Mouse (Mus musculus): Measurements from ENCODE around the gene Rnf135. TPM values are rescaled to one million over a fixed set of nuclear protein-coding genes. Genes with fewer than 3 reads are reported as not detected.

The Rnf135 gene
- polyA plus RNA-seq, 1 experiment from 2014 or later: 4.3 TPM

DNA sequence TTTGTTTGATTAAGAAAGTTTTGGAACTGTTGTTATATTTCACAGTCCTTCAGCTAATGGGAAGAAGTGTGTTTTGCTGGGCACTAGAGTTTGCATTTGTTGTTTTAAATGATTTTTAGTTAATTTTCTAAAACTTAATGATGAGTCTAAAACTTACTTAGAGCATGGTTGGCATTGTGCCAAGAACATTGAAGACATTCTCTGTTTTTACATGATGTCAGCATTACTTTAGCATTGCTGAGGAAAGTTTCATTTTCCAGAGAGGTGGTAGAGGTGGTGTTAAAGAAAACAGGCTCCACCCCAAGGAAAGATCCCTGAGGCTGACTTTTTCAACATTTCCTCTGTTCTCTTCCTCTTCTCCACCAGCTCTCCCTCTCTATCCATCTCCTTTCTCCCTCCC, 63.4 kb downstream of the Rnf135 start:
- no peak overlapping the region for H3K4me2 ChIP-seq
- DNase-seq: no peak

DNA sequence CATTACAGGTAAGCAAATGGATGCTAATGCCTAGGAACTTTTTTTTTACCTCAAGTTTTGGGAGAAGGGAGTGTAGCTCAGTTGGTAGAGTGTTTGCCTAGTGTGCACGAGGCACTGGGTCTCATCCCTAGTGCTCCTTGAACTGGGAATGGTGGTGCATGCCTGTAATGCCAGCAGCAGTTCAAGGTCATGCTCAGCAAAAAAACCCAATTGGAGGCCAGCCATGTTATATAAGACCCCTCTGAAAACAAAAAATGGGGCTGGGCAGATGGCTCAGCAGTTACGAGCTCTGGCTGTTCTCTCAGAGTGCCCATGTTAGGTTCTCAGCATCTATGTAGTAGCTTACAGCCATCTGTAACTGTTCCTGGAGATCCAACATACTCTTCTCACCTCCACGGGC, 64.9 kb downstream of the Rnf135 start:
- Histone ChIP-seq H3K9me3 (replicated peaks) (no peaks in the 10 kb centered on the region), H3K4me2 (no peak overlapping the region), H3K27me3 (no peaks in the 10 kb centered on the region), H3K4me3 (replicated peaks) (no peak overlapping the region), H3K27ac (no peak overlapping the region), H3K4me1 (replicated peaks) (no peaks in the 10 kb centered on the region), H3K9ac (no peak overlapping the region), H3K36me3 (peaks cover 67% of the 10 kb centered on the region)
- no peak for DNase-seq
- WGBS (ENCODE audit: insufficient replicate concordance): 81% methylated on average over 3 of the region's 3 CpGs
- no peak for ATAC-seq (ENCODE audit: low read depth)

More for the DNA sequence above, 63.4 kb downstream of the Rnf135 start:
- Histone ChIP-seq H3K27me3 (no peaks in the 10 kb centered on the region), H3K4me1 (replicated peaks) (no peaks in the 10 kb centered on the region), H3K9ac (no peak overlapping the region), H3K9me3 (replicated peaks) (no peaks in the 10 kb centered on the region), H3K36me3 (peaks cover 77% of the 10 kb centered on the region), H3K4me3 (replicated peaks) (no peak overlapping the region), H3K27ac (no peak overlapping the region)
- ATAC-seq (ENCODE audit: low read depth): no peak

Other genes with a start within 250 kb of the Rnf135 start
- 30.0 and 42.6 TPM in 2 replicates for gene Utp6, start 221.5 kb upstream of the Rnf135 start, polyA plus RNA-seq (2015; fragmentation: Nextera tagmentation; extraction: Ambion mirVana)
- gene Suz12, start 190.7 kb upstream of the Rnf135 start, polyA plus RNA-seq (2015; fragmentation: Nextera tagmentation; extraction: Ambion mirVana): 16.4 and 20.4 TPM in 2 replicates
- 91.4 and 103 TPM in 2 replicates for gene Crlf3, start 102.9 kb upstream of the Rnf135 start, polyA plus RNA-seq (2015; fragmentation: Nextera tagmentation; extraction: Ambion mirVana)
- gene Atad5, start 94.5 kb upstream of the Rnf135 start, polyA plus RNA-seq (2015; fragmentation: Nextera tagmentation; extraction: Ambion mirVana): 10.7 and 12.9 TPM in 2 replicates
- 17.7 and 20.5 TPM in 2 replicates for gene Tefm, start 41.7 kb upstream of the Rnf135 start, polyA plus RNA-seq (2015; fragmentation: Nextera tagmentation; extraction: Ambion mirVana)
- gene Adap2, start 29.7 kb upstream of the Rnf135 start, polyA plus RNA-seq (2015; fragmentation: Nextera tagmentation; extraction: Ambion mirVana): 3.7 and 4.0 TPM in 2 replicates
- gene Rhot1, start 25.2 kb downstream of the Rnf135 start, polyA plus RNA-seq (2015; fragmentation: Nextera tagmentation; extraction: Ambion mirVana): 23.9 and 29.9 TPM in 2 replicates
- gene Rhbdl3, start 117.1 kb downstream of the Rnf135 start, polyA plus RNA-seq (2015; fragmentation: Nextera tagmentation; extraction: Ambion mirVana): 0.08 and 0.12 TPM in 2 replicates
- 6.9 and 8.1 TPM in 2 replicates for gene 5730455P16Rik, start 194.2 kb downstream of the Rnf135 start, polyA plus RNA-seq (2015; fragmentation: Nextera tagmentation; extraction: Ambion mirVana)
- 102 and 131 TPM in 2 replicates for gene Zfp207, start 199.4 kb downstream of the Rnf135 start, polyA plus RNA-seq (2015; fragmentation: Nextera tagmentation; extraction: Ambion mirVana)
- 218 and 238 TPM in 2 replicates for gene Psmd11, start 244.8 kb downstream of the Rnf135 start, polyA plus RNA-seq (2015; fragmentation: Nextera tagmentation; extraction: Ambion mirVana)